Mouse (Mus musculus): ENCODE data around the gene Commd9.

Gene Commd9

DNA sequence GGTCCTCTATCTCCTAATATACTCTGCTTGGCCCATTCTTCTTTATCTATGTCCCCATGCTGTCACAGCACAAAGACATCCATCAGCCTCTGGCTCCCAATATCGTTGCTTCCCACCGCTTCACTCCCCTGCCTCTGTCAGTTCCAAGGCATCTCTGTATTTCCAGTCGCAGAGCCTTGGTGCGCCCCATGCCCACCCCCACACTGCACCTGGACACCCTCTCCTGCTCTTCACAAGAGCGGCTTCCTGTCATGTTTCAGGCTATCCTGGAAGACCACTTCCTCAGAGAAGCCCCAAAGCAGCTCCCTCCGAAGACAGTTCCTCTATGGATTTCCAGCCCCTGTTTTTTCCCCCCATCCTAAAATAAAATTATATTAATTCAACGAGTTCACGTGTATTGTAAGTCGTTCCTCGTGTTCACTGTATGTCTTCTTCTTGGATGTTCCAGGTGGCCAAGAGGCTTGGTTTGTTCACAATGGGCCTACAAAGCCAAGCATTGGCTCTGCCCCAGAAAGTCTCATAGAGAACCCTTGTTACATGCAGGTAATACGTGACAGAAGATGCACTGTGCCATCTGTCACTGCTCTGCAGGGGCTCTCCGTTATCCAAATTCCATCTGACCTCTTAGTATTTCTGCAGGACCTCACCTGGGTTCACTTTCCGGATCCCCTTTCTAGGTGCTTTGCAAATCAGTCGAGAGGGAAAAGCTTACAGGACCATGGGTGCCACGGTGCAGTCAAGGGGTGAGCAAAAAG is 23.5 kb downstream of the Commd9 start:
- no peak for DNase-seq

DNA sequence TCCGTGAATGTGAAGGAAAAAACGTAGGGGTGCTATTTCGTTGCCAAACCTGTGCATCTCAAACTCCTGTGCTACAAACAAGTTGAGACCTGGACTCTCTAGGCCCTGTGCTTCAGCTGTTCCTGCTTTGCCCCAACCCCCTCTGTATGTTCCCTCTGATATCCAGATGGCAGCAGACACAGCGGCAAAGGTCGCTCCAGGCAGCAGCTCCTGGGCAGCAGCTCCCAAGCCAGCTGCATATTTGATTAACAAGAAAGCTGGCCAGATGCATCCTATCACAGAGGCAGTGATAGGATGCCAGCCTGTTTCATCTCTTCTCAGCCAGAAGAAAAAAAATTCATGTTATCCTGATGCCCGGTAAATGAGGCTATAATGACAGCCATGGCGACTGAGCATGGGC is 32.5 kb downstream of the Commd9 start:
- no peak for DNase-seq

DNA sequence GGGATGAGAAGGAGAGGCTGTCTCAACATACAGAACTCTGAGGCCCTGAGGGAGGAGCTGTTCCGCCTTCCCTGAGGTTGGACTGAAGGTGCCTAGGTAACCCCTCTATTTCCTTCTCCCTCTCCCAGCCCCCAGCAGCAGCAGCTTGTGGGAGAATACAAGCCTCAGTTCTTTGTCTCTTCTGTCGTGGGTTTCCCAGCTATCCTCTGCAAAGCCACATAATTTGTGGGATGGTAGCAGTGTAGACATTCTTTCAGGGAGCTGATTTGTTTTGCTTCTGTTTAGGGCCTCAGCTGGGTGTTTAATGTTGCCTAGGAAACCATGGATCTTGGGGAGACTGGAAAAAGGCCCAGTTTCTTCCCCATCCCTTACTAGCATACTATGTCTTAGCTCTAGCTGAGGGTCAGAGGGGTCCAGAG is 34.1 kb downstream of the Commd9 start:
- no peak for DNase-seq

DNA sequence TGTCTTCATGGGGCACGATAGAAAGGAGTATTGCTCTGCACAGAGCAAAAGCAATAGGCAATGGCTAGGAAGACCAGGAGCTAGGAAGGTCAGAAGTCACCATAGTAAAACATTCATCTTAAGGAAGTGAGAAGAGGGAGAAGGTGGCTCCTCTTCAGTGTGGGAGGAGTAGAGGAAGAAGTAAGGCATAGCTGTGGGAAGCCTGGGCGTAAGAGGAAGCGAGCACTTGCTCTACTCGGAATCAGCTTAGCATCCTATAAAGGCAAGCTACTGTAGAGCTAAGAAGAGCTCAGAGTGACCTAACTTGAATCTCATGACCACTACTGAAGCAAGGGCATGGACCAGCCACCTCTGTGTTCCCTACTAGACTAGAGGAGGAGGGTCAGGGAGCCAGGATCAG is 36.3 kb downstream of the Commd9 start:
- no peak for DNase-seq

DNA sequence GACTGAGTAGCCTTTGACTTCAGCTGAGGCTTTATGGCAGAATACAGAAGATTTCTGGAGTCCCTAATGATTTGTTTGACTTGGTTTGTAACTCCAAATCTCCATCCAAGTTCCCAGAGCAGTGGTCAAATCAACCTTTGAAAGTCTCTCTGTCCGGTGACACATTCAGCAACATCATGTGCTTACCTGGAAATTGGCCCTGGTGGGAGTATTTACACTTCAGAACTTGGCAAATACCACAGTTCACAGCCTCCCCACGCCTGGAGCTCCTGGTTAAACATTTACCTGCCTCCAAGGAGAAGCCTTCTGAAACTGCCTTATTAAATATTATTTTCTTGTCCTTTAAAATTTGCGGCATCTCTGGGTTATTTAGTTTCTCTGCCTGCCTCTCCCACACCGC is 37.1 kb downstream of the Commd9 start:
- DNase-seq, result no peak

DNA sequence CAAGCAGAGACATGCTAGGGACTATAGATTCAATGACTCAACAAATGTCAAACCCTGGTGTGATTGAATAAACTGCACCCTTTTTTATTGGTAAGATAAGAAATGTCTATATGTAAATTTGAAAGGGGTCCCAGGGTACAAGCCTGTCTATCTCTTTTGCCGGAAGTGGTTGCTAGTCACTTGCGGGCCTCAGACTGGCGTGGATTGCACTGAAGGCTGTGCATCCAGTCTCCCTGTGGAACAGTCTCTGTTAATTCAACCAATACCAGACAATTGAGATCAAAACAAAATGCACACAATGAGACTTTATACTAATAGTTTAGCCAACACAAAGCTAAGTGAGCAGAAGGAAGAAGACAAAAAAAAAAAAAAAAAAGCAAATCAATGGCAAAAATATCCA is 39.1 kb downstream of the Commd9 start:
- no peak for DNase-seq

DNA sequence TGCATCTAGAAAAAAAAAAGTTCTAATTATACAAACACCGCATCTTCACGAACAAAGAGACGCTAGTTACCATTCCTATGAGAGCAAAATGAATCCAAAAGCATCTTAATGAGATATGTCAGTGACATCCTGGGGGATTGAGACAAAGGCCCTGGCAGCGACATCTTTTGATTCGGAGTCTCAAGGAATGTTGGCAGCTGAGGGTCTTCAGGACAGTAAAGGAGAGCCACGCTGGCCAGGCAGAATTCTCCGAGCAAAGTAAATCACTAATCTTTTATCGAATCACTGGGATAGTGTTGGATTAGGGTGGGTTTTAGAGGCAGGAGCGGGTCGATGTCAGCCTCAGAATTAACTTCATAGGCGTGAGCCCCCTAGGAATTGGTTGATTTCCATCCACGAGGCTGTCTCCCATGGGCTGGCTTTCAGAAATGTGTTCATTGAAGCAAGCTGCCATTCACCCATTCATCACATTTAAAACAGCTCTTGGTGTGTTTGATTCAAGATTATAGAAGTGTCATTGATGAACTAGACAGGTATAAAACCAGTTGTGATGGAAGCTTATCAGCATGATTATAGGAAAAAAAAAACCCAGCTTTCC is 39.6 kb downstream of the Commd9 start:
- no peak for DNase-seq

DNA sequence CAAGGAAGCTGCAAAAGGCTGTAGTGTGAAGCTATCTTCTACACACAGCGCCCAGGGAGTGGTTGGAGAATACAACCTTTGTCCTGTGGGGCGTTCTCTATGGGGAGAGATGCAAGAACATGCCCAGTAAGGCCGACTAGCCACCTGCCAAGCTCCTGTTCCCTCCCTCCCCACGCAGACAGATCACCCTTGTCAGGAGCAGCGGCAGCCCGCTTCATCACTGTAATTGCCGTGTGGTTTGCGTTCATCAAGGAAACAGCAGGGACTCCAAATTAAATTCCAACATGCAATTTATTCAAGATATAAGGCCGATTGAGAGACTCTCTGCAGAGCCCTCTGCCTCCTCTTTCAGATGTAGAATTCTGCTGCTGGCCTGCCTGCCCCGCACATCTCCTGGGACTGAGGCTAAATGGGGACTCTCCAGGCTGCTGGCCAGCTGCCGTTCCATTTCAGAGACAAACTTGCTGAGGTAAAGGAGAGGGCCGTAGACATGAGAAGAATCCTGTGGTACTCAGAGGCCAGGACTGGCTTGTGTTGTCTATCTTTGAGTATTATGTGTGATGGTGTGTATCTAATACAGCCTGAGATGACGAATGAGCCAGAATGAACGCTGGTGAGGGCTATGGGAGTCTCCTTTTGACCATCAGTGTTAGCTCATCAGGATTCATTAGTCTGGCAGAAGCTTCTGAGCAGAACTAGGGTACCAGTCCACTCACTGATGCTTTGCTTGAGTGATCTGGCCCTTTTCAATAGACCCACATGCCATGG is 46.3 kb downstream of the Commd9 start:
- no peak for DNase-seq

DNA sequence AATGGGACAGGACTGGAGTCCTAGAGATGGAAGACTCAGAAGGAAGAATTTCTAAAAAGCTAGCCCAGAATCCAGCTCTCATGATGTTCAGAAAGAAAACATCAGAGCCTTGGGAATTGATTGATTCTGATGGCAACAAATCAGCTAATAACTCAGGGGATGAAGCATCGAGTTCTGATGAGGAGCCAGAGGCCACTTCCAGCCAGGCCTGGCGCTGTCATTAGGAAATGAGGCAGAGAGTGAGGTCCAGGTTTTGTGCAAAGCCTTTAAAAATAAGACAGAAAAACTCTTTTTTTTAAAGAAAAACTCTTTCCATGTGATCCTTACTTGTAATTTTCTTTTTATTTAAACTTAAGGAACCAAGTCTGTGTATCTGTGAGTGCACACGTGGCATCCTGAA is 47.3 kb downstream of the Commd9 start:
- no peak for DNase-seq

DNA sequence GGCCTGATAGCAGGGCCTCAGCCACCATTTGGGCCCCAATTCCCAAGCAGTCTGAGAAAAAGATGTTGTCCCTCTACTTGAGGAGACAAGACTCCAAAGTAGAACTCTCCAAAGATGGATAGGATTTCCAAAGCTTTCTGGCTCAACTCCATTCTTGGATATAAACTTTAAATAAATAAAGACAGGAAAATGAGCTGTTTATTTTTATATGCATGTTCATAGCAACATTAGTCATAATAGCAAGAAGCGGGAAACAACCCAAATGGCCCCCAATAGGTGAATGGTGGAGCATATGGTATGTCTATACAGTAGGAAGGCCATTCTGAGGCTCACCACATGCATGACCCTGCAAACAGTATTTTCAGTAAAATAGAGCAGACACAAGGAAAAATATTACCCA is 49.0 kb downstream of the Commd9 start:
- DNase-seq, result no peak

DNA sequence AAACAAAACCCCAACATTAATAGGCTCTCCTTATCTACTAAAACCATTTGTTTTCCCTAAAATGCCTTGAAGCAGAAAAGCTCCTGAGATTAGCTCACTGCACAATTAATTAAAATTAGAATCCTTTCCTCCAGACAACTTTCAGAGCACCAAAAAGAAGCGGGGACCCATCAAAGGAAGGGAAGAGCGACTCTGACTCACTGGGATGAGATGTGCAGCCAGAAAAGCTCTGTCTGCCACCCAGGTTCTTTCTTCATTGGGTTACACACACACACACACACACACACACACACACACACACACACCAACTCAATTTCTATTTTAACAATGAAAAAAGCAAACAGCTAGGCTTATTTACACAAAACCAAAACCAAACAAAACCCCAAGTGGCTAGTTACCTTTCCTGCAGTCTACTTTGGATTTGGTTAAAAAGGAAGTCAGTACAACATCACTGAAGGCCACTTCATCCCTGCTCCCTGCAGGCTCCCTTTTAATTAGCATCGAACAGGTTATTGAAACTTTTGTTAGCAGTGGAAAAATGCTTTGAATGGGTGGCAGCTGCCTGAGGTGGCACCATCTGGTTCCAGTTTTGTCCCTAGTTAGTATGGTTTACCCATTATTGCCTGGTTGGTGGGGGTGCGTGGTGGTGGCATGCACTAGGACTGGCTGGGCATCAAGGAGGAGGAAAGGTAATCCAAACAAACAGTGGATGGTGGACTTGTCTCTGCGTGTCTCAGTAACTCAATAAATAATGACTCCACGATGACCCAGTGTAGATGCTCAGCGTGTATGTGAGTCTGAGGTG is 64.9 kb downstream of the Commd9 start:
- DNase-seq, result no peak
